Mouse (Mus musculus): ENCODE data around the gene Slc39a13. TPM values are rescaled to one million over a fixed set of nuclear protein-coding genes. Genes with fewer than 3 reads are reported as not detected.

The Slc39a13 gene
- total RNA-seq, 1 experiment from 2014 or later = 8.9 TPM

- no peak for ATAC-seq (replicated peaks; ENCODE audit: low read depth, poor library complexity, severe bottlenecking)
Observed at GRCm38 (mm10) chr2:91090827-91091226, 20.6 kb upstream of the Slc39a13 start.

- ATAC-seq (replicated peaks; ENCODE audit: low read depth, poor library complexity, severe bottlenecking) = no peak
Observed at GRCm38 (mm10) chr2:91090208-91090607, 20.0 kb upstream of the Slc39a13 start.

DNA sequence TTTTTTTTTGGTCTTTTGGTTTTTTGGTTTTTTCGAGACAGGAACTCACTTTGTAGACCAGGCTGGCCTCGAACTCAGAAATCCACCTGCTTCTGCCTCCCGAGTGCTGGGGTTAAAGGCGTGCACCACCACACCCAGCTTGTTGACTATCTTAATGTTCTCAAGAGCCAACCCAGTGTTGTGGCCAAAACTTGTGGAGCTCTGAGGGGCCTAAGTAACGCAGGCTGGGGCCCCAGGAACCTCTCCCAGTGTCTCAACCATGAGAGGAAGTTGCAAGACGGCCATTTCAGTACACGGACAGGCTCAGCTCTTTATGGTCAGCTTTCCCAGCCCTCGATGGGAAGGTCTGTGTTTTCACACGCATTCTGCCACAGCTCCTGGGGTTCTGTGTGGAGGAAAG lies 18.8 kb upstream of the Slc39a13 start:
- ATAC-seq (replicated peaks; ENCODE audit: low read depth, poor library complexity, severe bottlenecking) = no peak

DNA sequence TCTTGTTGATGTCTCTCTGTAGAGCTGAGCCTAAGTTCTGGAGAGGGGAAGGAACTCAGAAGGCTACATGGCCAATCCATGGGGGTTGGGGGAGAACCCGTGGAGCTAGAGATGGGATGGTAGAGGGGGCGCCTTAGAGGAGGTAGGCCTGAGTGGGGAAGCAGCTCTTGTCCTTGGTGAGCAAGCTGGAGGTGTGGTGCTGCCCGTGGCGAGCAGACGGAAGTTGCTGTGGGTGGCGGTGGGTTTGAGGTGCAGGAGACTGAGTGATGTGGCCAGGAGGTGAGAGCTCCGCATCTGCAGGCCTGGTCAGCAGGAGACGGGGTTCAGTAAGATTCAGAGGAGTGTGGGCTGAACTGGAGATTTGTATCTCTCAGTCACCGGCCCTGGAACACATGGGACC lies 17.2 kb upstream of the Slc39a13 start:
- ATAC-seq (replicated peaks; ENCODE audit: low read depth, poor library complexity, severe bottlenecking) = peak; percentile 16

- ATAC-seq (replicated peaks; ENCODE audit: low read depth, poor library complexity, severe bottlenecking) = peak; percentile 23
Observed at GRCm38 (mm10) chr2:91086392-91087237, 16.4 kb upstream of the Slc39a13 start.

DNA sequence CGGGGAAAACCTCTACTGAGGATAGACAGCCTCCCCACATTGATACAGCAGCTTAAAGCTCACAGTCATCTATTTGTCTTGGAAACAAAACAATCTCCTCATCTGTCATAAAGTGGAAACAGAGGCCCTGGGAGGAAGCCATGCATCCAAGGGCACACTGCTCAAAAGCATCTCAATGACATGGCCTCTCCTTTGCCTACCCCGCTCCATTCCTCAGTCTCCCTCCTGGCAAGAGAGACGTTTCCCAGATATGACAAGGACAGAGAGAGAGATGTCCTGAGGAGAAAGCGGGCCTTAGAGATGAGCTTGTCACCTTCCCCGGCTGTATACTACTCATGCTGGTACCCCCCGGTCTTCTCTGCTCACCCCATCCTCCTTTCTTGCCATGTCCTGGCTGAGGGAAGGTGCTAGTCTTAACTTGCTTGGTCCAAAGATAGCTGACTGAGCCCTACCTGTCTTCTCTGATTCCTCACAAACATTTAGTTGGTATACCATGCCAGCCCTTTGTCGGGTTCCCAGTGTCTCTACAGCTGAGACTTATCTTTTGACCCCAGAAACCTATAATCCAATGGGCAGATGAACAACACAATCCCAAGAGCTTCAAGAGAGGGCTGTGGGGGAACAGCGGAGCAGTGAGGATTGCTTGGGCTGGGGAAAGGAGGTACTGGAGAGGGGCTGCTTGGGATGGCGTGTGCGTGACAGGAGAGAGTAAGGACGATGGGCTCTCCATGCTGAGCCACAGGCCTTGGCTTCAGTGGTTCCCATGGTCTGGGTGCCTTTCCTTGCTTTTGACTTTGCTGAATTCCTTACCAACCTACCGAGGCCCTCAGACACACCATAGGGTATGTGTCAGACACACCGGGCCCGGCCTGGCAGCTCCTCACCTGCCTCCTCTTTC lies 15.5 kb upstream of the Slc39a13 start:
- ATAC-seq (replicated peaks; ENCODE audit: low read depth, poor library complexity, severe bottlenecking) = no peak

DNA sequence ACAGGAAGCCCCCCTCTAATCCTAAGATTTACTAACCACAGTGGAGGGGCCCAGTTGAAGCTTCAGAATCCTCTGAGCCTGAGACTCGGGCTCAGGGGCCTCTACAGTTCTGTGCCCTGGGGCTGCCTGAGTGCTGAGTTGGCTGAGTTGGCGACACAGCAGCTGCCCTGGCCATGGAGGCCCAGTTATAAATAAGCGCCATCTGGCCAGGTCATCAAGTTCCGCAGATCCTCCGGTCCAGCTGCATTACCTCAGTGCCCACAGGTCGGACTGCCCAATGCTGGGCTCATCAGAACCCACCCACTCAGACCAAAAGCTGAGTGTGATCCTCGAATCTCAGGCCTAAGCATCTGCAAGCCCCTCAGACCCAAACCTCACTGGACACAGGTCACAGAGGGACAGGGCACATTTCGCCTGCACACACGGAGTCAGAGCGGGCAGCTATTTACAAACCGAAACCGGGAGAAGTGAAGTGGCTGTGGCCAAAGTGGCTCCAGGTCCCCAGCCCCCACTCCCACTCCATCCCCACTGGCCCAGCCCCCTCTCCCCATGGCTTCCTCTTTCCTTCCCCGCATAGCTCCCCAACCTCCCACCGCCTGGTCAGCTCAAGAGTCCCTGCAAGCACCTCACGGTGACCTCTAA lies 14.1 kb upstream of the Slc39a13 start:
- ATAC-seq (replicated peaks; ENCODE audit: low read depth, poor library complexity, severe bottlenecking) = 0 out of 2 replicates have a peak, but pooled peaks have one; percentile 8

DNA sequence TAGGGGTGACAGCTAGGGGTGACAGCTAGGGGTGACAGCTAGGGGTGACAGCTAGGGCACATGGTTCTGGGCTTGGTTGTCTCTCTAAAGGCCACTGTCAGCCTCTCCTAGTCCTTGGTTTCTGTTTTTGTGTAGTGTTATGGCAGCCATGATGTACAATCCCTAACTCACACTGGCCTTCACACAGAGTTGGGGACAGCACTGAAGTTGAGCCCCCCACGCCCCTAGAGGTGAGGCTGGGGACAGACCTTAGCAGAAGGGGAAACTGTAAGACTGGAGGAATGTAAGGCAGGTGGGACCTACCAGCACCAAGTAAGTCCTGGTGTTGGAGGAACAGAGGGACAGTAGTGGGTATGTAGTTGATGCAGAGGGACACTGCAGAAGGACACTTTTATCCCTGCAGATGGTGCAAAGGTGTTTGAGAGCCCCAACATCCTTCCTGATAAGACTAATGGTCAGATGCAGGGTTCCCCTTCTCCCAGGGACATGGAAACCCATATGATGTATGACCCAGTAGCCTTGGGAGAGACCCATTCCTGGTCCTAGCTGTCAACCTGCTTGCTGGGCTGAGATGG lies 13.2 kb upstream of the Slc39a13 start:
- ATAC-seq (replicated peaks; ENCODE audit: low read depth, poor library complexity, severe bottlenecking) = peak; percentile 1; the same call in 1 of the 2 replicates

GRCm38 (mm10) chr2:91082844-91083243 lies 12.6 kb upstream of the Slc39a13 start:
- ATAC-seq (replicated peaks; ENCODE audit: low read depth, poor library complexity, severe bottlenecking) = peak; percentile 77

DNA sequence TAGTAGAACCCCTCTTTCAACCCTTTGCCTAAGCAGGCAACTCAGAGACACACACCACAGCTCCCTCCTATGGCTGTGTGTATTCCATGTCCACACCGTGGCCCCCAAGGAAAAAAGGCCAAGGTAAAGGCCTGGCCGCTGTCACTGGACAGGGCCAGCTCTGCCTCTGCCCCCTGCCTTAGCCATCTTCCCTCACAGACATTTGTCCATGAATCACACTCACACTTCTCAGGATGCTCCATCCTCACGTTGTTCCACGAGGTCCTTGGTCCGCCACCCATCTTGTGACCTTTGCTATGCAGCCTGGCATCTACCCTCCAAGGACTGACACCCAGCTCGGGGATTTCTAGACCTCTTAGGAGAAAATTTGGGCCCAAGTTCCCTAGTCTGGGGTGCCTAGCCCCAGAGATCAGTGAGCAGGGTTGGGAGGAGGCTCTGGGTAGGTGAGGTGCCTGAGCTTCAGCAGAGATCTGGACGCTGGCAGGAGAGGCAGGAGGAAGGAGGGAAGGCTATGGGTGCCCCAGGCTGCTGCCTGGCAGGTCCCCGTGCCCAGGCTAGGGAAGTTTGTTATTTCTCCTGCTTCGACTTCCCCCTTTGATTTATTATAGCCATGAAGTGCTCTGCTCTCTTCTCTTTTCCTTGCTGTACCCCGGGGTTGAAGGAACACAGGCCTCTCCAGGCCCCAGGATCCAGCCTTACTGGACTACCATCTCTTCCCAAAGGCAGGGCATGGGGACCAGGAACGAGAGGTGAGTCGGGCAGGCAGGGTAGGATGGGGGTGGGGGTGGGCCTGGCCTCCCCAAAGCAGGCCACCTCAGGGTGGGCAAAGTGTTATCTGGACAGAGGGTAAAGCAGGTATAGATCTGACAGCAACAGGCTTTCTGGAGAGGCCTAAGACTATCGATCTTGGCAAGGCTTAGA lies 11.8 kb upstream of the Slc39a13 start, which contains the start of gene Spi1:
Spi1 (plus strand) TSS at position 616 of the 921 bp plus-strand sequence.
- no peak for ATAC-seq (replicated peaks; ENCODE audit: low read depth, poor library complexity, severe bottlenecking)

DNA sequence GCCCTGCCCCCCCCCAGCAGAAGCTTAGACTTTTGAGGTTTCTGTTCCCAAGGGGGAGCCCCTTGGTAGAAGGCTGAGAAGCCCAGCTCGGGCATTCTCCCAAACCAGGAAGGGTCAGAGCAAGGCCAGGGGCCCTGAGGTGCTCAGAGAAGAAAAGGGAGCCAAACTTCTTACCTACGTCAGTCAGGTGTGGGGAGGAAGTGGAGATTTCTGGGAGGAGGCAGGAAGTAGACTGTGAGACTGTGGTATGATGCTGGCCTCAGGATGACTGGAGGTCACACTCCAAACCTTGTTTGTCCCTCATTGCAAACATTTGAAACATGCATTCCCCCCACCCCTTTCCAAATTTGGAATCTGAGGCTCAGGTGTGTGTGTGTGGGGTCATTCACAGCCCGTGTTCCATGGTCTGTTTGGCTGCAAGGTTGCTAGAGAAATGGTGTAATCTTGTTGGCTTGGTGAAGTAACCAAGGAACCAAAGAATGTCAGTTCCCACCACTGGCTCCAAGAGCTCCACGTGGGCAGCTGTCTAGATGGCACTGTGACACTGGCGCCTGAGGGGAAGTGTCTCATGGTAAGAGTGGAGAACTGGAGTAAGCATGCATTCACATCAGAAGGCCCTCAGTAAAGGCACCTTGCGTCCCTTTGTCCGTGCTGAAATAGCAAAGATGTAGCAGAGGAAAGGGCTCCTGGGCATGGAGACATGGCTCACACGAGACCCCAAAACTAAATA lies 10.7 kb upstream of the Slc39a13 start:
- peak; percentile 24 for ATAC-seq (replicated peaks; ENCODE audit: low read depth, poor library complexity, severe bottlenecking)

DNA sequence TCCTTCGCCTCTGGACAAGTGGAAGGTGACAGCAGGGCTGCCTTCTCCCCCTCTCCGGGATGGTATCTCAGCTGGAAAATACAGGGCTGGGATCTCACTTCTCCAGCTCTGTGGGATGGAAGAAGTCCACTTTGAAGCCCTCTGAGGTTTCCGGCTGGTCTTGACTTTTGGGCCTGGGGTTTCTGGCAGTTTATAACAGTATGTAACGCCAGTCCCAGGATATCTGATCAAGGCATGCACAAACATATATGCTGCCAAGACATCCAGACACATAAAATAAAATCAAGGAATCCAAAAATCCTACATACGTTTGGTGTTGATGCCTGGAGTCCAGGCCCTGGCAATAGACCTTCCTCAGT lies 8.8 kb upstream of the Slc39a13 start:
- ATAC-seq (replicated peaks; ENCODE audit: low read depth, poor library complexity, severe bottlenecking) = no peak

- peak; percentile 16 for ATAC-seq (replicated peaks; ENCODE audit: low read depth, poor library complexity, severe bottlenecking)
Observed at GRCm38 (mm10) chr2:91078314-91079025, 8.3 kb upstream of the Slc39a13 start.

- ATAC-seq (replicated peaks; ENCODE audit: low read depth, poor library complexity, severe bottlenecking) = no peak
Observed at GRCm38 (mm10) chr2:91077957-91078313, 7.7 kb upstream of the Slc39a13 start.

DNA sequence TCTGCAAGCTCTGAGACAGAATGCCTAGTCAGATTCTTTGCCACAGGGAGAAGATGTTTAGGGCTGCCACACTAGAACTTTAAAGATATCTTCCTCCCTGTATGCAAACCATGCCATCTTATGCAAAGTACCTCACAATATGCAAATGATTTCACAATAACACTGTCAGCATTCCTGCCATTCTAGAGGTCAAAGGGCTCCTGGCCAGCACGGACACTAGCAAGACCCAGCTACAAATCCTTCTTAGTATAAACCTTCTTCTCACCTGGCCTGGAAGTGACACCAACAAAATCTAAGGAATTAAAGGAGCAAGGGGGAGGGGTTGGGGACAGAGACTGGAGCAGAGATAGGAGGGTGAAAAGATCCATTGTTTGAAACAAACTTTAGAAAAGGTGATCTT lies 1.9 kb upstream of the Slc39a13 start:
- ATAC-seq (replicated peaks; ENCODE audit: low read depth, poor library complexity, severe bottlenecking) = no peak

DNA sequence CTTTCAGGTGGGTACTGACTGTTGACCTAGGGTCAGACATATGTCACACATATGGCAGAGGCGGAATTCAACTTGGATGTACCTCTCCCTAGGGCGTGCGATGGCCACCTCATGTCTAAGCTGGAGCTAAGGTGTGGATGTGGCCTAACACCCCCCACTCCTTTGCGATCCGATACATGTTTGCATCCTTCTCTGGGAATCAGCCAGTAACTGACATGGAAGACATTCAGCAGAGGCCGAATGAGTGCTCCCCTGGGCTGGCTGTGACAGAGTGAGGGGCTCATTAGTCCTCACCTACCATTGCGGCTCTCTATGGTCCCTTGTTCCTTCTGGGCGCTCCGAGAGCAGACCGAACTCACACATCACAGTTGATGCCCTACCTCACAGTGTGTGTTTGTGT lies 842 bp upstream of the Slc39a13 start:
- ATAC-seq (replicated peaks; ENCODE audit: low read depth, poor library complexity, severe bottlenecking) = no peak

- ATAC-seq (replicated peaks; ENCODE audit: low read depth, poor library complexity, severe bottlenecking) = no peak
Observed at GRCm38 (mm10) chr2:91069306-91070000, 764 bp downstream of the Slc39a13 start.

- ATAC-seq (replicated peaks; ENCODE audit: low read depth, poor library complexity, severe bottlenecking) = no peak
Observed at GRCm38 (mm10) chr2:91068872-91069165, 1.4 kb downstream of the Slc39a13 start.
